Comparison of ENCODE assay signal across 8 mouse cellular contexts in the genomic region with DNA sequence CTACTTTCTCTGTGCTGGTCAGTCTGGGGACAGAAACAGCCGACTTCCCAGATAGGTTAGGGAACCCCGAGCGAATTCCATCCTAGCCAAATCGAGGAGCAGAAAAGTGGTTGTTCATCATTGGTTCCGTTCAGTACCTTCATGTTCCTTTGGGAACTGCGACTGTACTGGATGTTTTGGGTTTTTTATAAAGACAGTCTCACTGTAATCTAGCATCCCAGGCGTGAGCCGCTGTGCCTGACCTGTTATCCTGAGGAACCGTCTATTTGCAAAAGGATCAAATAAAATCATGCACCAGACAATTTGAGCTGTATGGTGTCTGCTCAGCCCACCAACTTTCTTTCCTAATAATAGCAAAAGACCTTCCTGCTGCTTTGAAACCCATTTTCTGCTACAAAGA. TPM values are rescaled to one million over a fixed set of nuclear protein-coding genes. Genes with fewer than 3 reads are reported as not detected.
DNase-seq lines count a peak whose midpoint lies in the region; ATAC-seq and TF ChIP-seq lines count a peak whose summit lies in the region.

No protein-coding gene starts in this region.

- no peaks in the 10 kb centered on the region for H3K36me3 ChIP-seq in lung, postnatal 0 days (ENCODE audit: insufficient read depth, low read length)
- H3K36me3 ChIP-seq in limb, embryonic 14.5 days (ENCODE audit: control insufficient read depth, insufficient read depth, low read length), result no peaks in the 10 kb centered on the region
- H3K36me3 ChIP-seq in stomach, embryonic 14.5 days (ENCODE audit: control insufficient read depth, insufficient read depth, low read length), result no peaks in the 10 kb centered on the region

- intact Hi-C loops in left cerebral cortex, postnatal 10 days (cut with DNase I), result loop anchor here (5.0 kb wide), 1 partner anchor 79 kb away; the partner anchor contains the start of gene Cenpv

- 1% methylated on average over 9 of the region's 9 CpGs for WGBS in lung, postnatal 0 days
- WGBS in limb, embryonic 14.5 days, result under 1% methylated on average over 9 of the region's 9 CpGs
- under 1% methylated on average over 9 of the region's 9 CpGs for WGBS in stomach, embryonic 14.5 days

- TF ChIP-seq EP300 in lung, postnatal 0 days (IDR thresholded peaks at IDR 0.05), result no peak

- TF ChIP-seq CTCF in lung, postnatal 0 days (IDR thresholded peaks at IDR 0.05), result no peak

- no peaks in the 10 kb centered on the region for H3K9me3 ChIP-seq in lung, postnatal 0 days (ENCODE audit: low read length)
- no peaks in the 10 kb centered on the region for H3K9me3 ChIP-seq in limb, embryonic 14.5 days (ENCODE audit: control insufficient read depth, low read length)
- H3K9me3 ChIP-seq in stomach, embryonic 14.5 days (ENCODE audit: control insufficient read depth, low read depth, low read length), result no peaks in the 10 kb centered on the region

- H3K27ac ChIP-seq in lung, postnatal 0 days (ENCODE audit: low read length), result peak overlapping the region; percentile 99
- H3K27ac ChIP-seq in limb, embryonic 14.5 days (replicated peaks; ENCODE audit: low read depth, low read length), result peak overlapping the region; percentile 96
- H3K27ac ChIP-seq in stomach, embryonic 14.5 days (ENCODE audit: low read length), result peak overlapping the region; percentile 98

- no peak for DNase-seq in lung, postnatal 0 days (ENCODE audit: low spot score)
- DNase-seq in lung, postnatal 36 days, result no peak
- no peak for DNase-seq in limb, embryonic 14.5 days (ENCODE audit: low spot score)
- DNase-seq in left cerebral cortex, postnatal 10 days (ENCODE audit: extremely low spot score in 1 of 2, low spot score in 2 of 2), result no peak
- no peak for DNase-seq in T-cell, adult 2 months (ENCODE audit: low spot score)
- DNase-seq in urinary bladder, postnatal 4 days (ENCODE audit: low spot score in 2 of 2), result no peak

- H3K4me1 ChIP-seq in lung, postnatal 0 days (ENCODE audit: insufficient read depth, low read depth, low read length), result no peaks in the 10 kb centered on the region
- H3K4me1 ChIP-seq in limb, embryonic 14.5 days (ENCODE audit: control insufficient read depth, insufficient read depth, low read length), result peaks cover 11% of the 10 kb centered on the region
- H3K4me1 ChIP-seq in stomach, embryonic 14.5 days (ENCODE audit: control insufficient read depth, insufficient read depth, low read length), result peaks cover 6% of the 10 kb centered on the region; the same call in 1 of the 2 replicates

- peak overlapping the region; percentile 99 for H3K4me3 ChIP-seq in lung, postnatal 0 days (ENCODE audit: low read depth, low read length)
- H3K4me3 ChIP-seq in limb, embryonic 14.5 days (replicated peaks; ENCODE audit: low read length), result peak overlapping the region; percentile 96
- peak overlapping the region; percentile 99 for H3K4me3 ChIP-seq in stomach, embryonic 14.5 days (ENCODE audit: low read depth, low read length)

- peak overlapping the region; percentile 91 for H3K4me2 ChIP-seq in lung, postnatal 0 days (replicated peaks; ENCODE audit: low read depth, low read length)
- peak overlapping the region; percentile 58 for H3K4me2 ChIP-seq in limb, embryonic 14.5 days (replicated peaks; ENCODE audit: low read depth, low read length, severe bottlenecking)
- peak overlapping the region; percentile 82 for H3K4me2 ChIP-seq in stomach, embryonic 14.5 days (replicated peaks; ENCODE audit: low read depth, low read length)

- no peaks in the 10 kb centered on the region for H3K27me3 ChIP-seq in lung, postnatal 0 days (replicated peaks; ENCODE audit: insufficient read depth, low read length)
- H3K27me3 ChIP-seq in limb, embryonic 14.5 days (ENCODE audit: control insufficient read depth, insufficient read depth, low read length), result no peaks in the 10 kb centered on the region
- H3K27me3 ChIP-seq in stomach, embryonic 14.5 days (ENCODE audit: control insufficient read depth, insufficient read depth, low read length), result no peaks in the 10 kb centered on the region

- H3K9ac ChIP-seq in lung, postnatal 0 days (replicated peaks; ENCODE audit: low read depth), result peak overlapping the region; percentile 97
- H3K9ac ChIP-seq in limb, embryonic 14.5 days (ENCODE audit: low read depth, low read length, severe bottlenecking), result peak overlapping the region; percentile 98
- peak overlapping the region; percentile 83 for H3K9ac ChIP-seq in stomach, embryonic 14.5 days (replicated peaks; ENCODE audit: low read depth, low read length)

- ATAC-seq in lung, postnatal 0 days, result no peak
- ATAC-seq in erythroblast, adult 5-6 weeks (replicated peaks; ENCODE audit: low FRiP score, poor library complexity, severe bottlenecking), result peak; percentile 17; the same call in 1 of the 2 replicates
- ATAC-seq in limb, embryonic 14.5 days (ENCODE audit: low FRiP score, low read depth), result no peak
- ATAC-seq in stomach, embryonic 14.5 days (ENCODE audit: insufficient number of reproducible peaks, insufficient read depth, low FRiP score, low read depth), result no peak

- TF ChIP-seq POLR2A in limb, embryonic 14.5 days (IDR thresholded peaks at IDR 0.05; ENCODE audit: borderline replicate concordance, extremely low read depth, insufficient read depth, insufficient read length), result no peak

RNA-seq across cellular contexts. Expression of gene Ncor1, which starts 0.4 kb away (rescaled TPM):
- 103 and 128 TPM in 2 replicates for polyA plus RNA-seq in lung, postnatal 0 days (2015; fragmentation: Nextera tagmentation; extraction: Ambion mirVana)
- total RNA-seq in erythroblast, adult 5-6 weeks (2015; ENCODE audit: low replicate concordance), result 149 and 283 TPM in 2 replicates
- total RNA-seq in erythroblast, adult 5-6 weeks (2017; ENCODE audit: low replicate concordance), result 146 and 152 TPM in 2 replicates
- polyA plus RNA-seq in limb, embryonic 14.5 days (2012; rRNA removed), result 132 and 136 TPM in 2 replicates
- 171 and 173 TPM in 2 replicates for polyA plus RNA-seq in limb, embryonic 14.5 days (2014; fragmentation: Nextera tagmentation; extraction: Ambion mirVana)
- 123 and 144 TPM in 2 replicates for polyA plus RNA-seq in stomach, embryonic 14.5 days (2014; fragmentation: Nextera tagmentation; extraction: Ambion mirVana)
- 100 to 1,000 TPM; 260 to 273 TPM for total RNA-seq in left cerebral cortex, postnatal 10 days (2021)

RNA-seq across cellular contexts. Expression of gene Pigl, which starts 0.5 kb away (rescaled TPM):
- polyA plus RNA-seq in lung, postnatal 0 days (2015; fragmentation: Nextera tagmentation; extraction: Ambion mirVana), result 4.8 and 5.0 TPM in 2 replicates
- 0.38 and 2.5 TPM in 2 replicates for total RNA-seq in erythroblast, adult 5-6 weeks (2015; ENCODE audit: low replicate concordance)
- 1.1 TPM in 2 replicates for total RNA-seq in erythroblast, adult 5-6 weeks (2017; ENCODE audit: low replicate concordance)
- polyA plus RNA-seq in limb, embryonic 14.5 days (2012; rRNA removed), result 9.7 and 10.8 TPM in 2 replicates
- 7.9 and 9.0 TPM in 2 replicates for polyA plus RNA-seq in limb, embryonic 14.5 days (2014; fragmentation: Nextera tagmentation; extraction: Ambion mirVana)
- polyA plus RNA-seq in stomach, embryonic 14.5 days (2014; fragmentation: Nextera tagmentation; extraction: Ambion mirVana), result 9.9 and 11.1 TPM in 2 replicates
- 1 to 10 TPM; 6.5 to 6.8 TPM for total RNA-seq in left cerebral cortex, postnatal 10 days (2021)
